Mouse (Mus musculus): ENCODE results near the gene Insig2.

Insig2 gene

GRCm38 (mm10) chr1:121326591-121327343 lies 5.6 kb downstream of the Insig2 start:
- no peak for DNase-seq (ENCODE audit: low read depth)

GRCm38 (mm10) chr1:121323501-121323900 lies 8.9 kb downstream of the Insig2 start:
- DNase-seq (ENCODE audit: low read depth), result no peak

GRCm38 (mm10) chr1:121314766-121315428 lies 17.5 kb downstream of the Insig2 start:
- DNase-seq (ENCODE audit: low read depth), result no peak

GRCm38 (mm10) chr1:121313181-121313580 lies 19.2 kb downstream of the Insig2 start:
- DNase-seq (ENCODE audit: low read depth), result no peak

GRCm38 (mm10) chr1:121312326-121312725 lies 20.1 kb downstream of the Insig2 start:
- DNase-seq (ENCODE audit: low read depth), result no peak

GRCm38 (mm10) chr1:121296717-121297255 lies 35.6 kb downstream of the Insig2 start:
- DNase-seq (ENCODE audit: low read depth), result no peak

- DNase-seq (ENCODE audit: low read depth), result no peak
Measured at GRCm38 (mm10) chr1:121293571-121293970, 38.8 kb downstream of the Insig2 start.

GRCm38 (mm10) chr1:121290841-121291240 lies 41.5 kb downstream of the Insig2 start:
- no peak for DNase-seq (ENCODE audit: low read depth)

- DNase-seq (ENCODE audit: low read depth), result no peak
Measured at GRCm38 (mm10) chr1:121290340-121290739, 42.0 kb downstream of the Insig2 start.

- DNase-seq (ENCODE audit: low read depth), result no peak
Measured at GRCm38 (mm10) chr1:121284197-121284596, 48.2 kb downstream of the Insig2 start.

- DNase-seq (ENCODE audit: low read depth), result no peak
Measured at GRCm38 (mm10) chr1:121280501-121280900, 51.9 kb downstream of the Insig2 start.

GRCm38 (mm10) chr1:121278370-121278769 lies 54.0 kb downstream of the Insig2 start:
- DNase-seq (ENCODE audit: low read depth), result no peak

- DNase-seq (ENCODE audit: low read depth), result no peak
Measured at GRCm38 (mm10) chr1:121277466-121277865, 54.9 kb downstream of the Insig2 start.

- no peak for DNase-seq (ENCODE audit: low read depth)
Measured at GRCm38 (mm10) chr1:121275961-121276506, 56.4 kb downstream of the Insig2 start.

- DNase-seq (ENCODE audit: low read depth), result no peak
Measured at GRCm38 (mm10) chr1:121260171-121260741, 72.1 kb downstream of the Insig2 start.

Measured in c-Kit-positive CD71-negative TER-119-negative erythroid progenitor cells, embryonic 14.5 days (primary cell).